12 mouse cellular contexts compared by ENCODE assay signal in genomic region chr12:117479680-117480079, GRCm38 (mm10). TPM values are rescaled to one million over a fixed set of nuclear protein-coding genes. Genes with fewer than 3 reads are reported as not detected.
DNase-seq lines count a peak whose midpoint lies in the region; ATAC-seq and TF ChIP-seq lines count a peak whose summit lies in the region.
"Had no signal": no experiment of that assay in that cellular context is flagged by ENCODE, and none has a peak within 500 bp of the region (broad histone marks: within the 10 kb centered on the region; RNA-seq: fewer than 3 reads in every experiment).

No protein-coding gene starts in this region.

- ATAC-seq in heart, embryonic 13.5 days (ENCODE audit: extremely low read depth, insufficient number of reproducible peaks, low FRiP score, low TSS enrichment), result no peak
- peak; percentile 78 for ATAC-seq in lung, embryonic 16.5 days (ENCODE audit: low read depth)
- ATAC-seq: hindbrain, postnatal 0 days had no signal

- H3K27me3 ChIP-seq in heart, embryonic 13.5 days (replicated peaks), result no peaks in the 10 kb centered on the region
- no peaks in the 10 kb centered on the region for H3K27me3 ChIP-seq in lung, embryonic 16.5 days (ENCODE audit: control insufficient read depth, insufficient read depth, low read depth, low read length)

- DNase-seq in heart, adult 9 months (ENCODE audit: low spot score in 2 of 2), result no peak
- no peak for DNase-seq in lung, adult 2 months
- DNase-seq in kidney, postnatal 14 days, result peak; percentile 17
- DNase-seq in lung, postnatal 4 days, result peak; percentile 19 to 54
- DNase-seq in ovary, postnatal 36 days (ENCODE audit: low spot score), result no peak
- DNase-seq: embryo, embryonic 11 days; gastrocnemius, postnatal 10 days; retina, postnatal 1 day had no signal

- 49% methylated on average over 7 of the region's 7 CpGs for WGBS in heart, embryonic 13.5 days
- WGBS in lung, embryonic 16.5 days, result 36% methylated on average over 7 of the region's 7 CpGs
- WGBS in lung, adult 2 months, result 29% methylated on average over 7 of the region's 7 CpGs

- H3K9ac ChIP-seq in heart, embryonic 13.5 days, result no peak overlapping the region
- H3K9ac ChIP-seq in lung, embryonic 16.5 days (ENCODE audit: low read length), result no peak overlapping the region

- no peaks in the 10 kb centered on the region for H3K9me3 ChIP-seq in heart, embryonic 13.5 days
- H3K9me3 ChIP-seq in lung, embryonic 16.5 days (ENCODE audit: control insufficient read depth, low read length), result no peaks in the 10 kb centered on the region

- H3K27ac ChIP-seq in heart, embryonic 13.5 days (replicated peaks), result peak overlapping the region; percentile 36
- H3K27ac ChIP-seq in lung, embryonic 16.5 days (ENCODE audit: low read length), result peak overlapping the region; percentile 83
- H3K27ac ChIP-seq: hindbrain, postnatal 0 days; layer of hippocampus, adult 2 months had no signal

- no peak for TF ChIP-seq POLR2A in lung, adult 2 months (IDR thresholded peaks at IDR 0.05; ENCODE audit: borderline replicate concordance, extremely low read depth, low read depth, low read length)

- H3K4me1 ChIP-seq in heart, embryonic 13.5 days, result peaks cover 39% of the 10 kb centered on the region
- H3K4me1 ChIP-seq in lung, embryonic 16.5 days (replicated peaks; ENCODE audit: control insufficient read depth, insufficient read depth, low read length), result peaks cover 5% of the 10 kb centered on the region
- peaks cover 12% of the 10 kb centered on the region; the same call in 1 of the 2 replicates for H3K4me1 ChIP-seq in lung, adult 2 months (ENCODE audit: control insufficient read depth, insufficient read depth, low read length)

- H3K4me2 ChIP-seq in heart, embryonic 13.5 days, result peak overlapping the region; percentile 33
- H3K4me2 ChIP-seq in lung, embryonic 16.5 days (ENCODE audit: low read depth, low read length), result 0 out of 2 replicates have a peak overlapping the region, but pooled peaks have one; percentile 8

- H3K36me3 ChIP-seq in heart, embryonic 13.5 days, result no peaks in the 10 kb centered on the region
- no peaks in the 10 kb centered on the region for H3K36me3 ChIP-seq in lung, embryonic 16.5 days (ENCODE audit: control insufficient read depth, insufficient read depth, low read length)

- TF ChIP-seq CTCF in lung, adult 2 months (IDR thresholded peaks at IDR 0.05; ENCODE audit: insufficient read depth, low read length), result no peak

- H3K4me3 ChIP-seq in heart, embryonic 13.5 days, result no peak overlapping the region
- H3K4me3 ChIP-seq in lung, embryonic 16.5 days (ENCODE audit: low read length), result no peak overlapping the region
- H3K4me3 ChIP-seq in lung, adult 2 months (replicated peaks; ENCODE audit: extremely low read depth, low read depth, low read length), result no peak overlapping the region
- H3K4me3 ChIP-seq: layer of hippocampus, adult 2 months had no signal

RNA-seq across cellular contexts. Expression of gene Rapgef5, which starts 36.6 kb away (rescaled TPM):
- 16.6 and 17.6 TPM in 2 replicates for polyA plus RNA-seq in heart, embryonic 13.5 days (2015; fragmentation: Nextera tagmentation; extraction: Ambion mirVana)
- polyA plus RNA-seq in lung, embryonic 16.5 days (2015; fragmentation: Nextera tagmentation; extraction: Ambion mirVana), result 25.8 and 25.9 TPM in 2 replicates
- polyA plus RNA-seq in lung, adult 2 months (2012; rRNA removed), result 43.3 and 56.6 TPM in 2 replicates

Comparison
In these comparisons a context has a peak if more than half of its experiments do, and no peak if none do; other contexts are left out.
1. DNase-seq: peak in kidney, postnatal 14 days (single experiment) and lung, postnatal 4 days (2 of 2); none in heart, adult 9 months (0 of 2), lung, adult 2 months (single experiment) and ovary, postnatal 36 days (single experiment).